Mouse (Mus musculus): ENCODE measurements around the gene Brd3.
A peak's percentile ranks its signal among the peaks of the same experiment; 100 is the strongest.

The Brd3 gene

GRCm38 (mm10) chr2:27469991-27470355, 37.5 kb downstream of the Brd3 start:
- peak; percentile 59 to 75 for DNase-seq

GRCm38 (mm10) chr2:27469292-27469990, 38.0 kb downstream of the Brd3 start:
- no peak for DNase-seq

- no peak for DNase-seq
Observed at GRCm38 (mm10) chr2:27462901-27463300, 44.6 kb downstream of the Brd3 start.

GRCm38 (mm10) chr2:27461881-27462660, 45.4 kb downstream of the Brd3 start:
- peak; percentile 87 to 94 for DNase-seq

GRCm38 (mm10) chr2:27460651-27461050, 46.8 kb downstream of the Brd3 start:
- DNase-seq = no peak

GRCm38 (mm10) chr2:27460163-27460562, 47.3 kb downstream of the Brd3 start:
- no peak for DNase-seq

DNA sequence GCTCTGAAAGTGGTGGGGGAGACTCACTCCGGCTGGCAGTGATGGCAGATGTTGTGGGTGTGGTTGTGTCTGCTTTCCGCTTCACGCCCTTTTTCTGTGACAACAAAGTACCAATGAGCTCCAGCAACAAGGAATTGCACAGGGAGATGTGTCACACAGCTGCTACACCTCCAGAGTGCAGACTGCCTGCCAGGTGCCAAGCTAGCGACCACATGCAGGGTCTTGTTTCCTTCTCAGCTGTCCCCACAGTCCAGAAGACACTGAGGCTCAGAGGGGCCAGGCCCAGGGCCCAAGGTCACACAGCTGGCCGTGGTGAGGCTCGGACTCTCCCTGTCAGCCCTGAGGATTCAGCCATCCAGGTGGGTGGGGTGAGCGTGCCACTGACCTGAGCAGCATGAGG, 47.7 kb downstream of the Brd3 start:
- DNase-seq = no peak

DNA sequence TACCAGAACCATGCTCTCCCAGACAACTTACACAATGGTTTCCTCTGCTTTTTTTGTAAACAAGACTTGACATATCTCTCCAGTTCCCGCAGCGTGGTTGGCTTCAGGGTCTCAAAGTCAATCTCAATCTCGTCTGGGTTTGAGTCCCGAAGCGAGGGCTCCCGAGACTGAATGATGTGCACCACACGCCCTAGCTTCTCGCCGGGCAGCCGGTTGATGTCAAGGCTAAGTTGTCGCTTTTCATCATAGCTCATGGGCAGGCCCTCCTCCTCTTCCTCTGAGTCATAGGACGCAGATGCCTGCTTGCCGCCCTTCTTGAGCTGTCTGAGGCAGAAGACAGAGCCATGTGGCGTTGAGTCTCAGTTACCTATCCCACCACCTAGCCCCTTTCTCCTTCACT, 57.2 kb downstream of the Brd3 start:
- DNase-seq = no peak

- no peak for DNase-seq
Observed at GRCm38 (mm10) chr2:27447782-27448181, 59.7 kb downstream of the Brd3 start.

- DNase-seq = no peak
Observed at GRCm38 (mm10) chr2:27446812-27447211, 60.6 kb downstream of the Brd3 start.

- no peak for DNase-seq
Observed at GRCm38 (mm10) chr2:27445910-27446309, 61.6 kb downstream of the Brd3 start.

- DNase-seq = no peak
Observed at GRCm38 (mm10) chr2:27443450-27443708, 64.1 kb downstream of the Brd3 start.

- no peak for DNase-seq
Observed at GRCm38 (mm10) chr2:27442708-27443449, 64.6 kb downstream of the Brd3 start.

GRCm38 (mm10) chr2:27441767-27442707, 65.4 kb downstream of the Brd3 start, which contains the start of gene Brd3os:
Gene Brd3os (plus strand): TSS chr2:27442324.
- peak; percentile 96 to 98 for DNase-seq

DNA sequence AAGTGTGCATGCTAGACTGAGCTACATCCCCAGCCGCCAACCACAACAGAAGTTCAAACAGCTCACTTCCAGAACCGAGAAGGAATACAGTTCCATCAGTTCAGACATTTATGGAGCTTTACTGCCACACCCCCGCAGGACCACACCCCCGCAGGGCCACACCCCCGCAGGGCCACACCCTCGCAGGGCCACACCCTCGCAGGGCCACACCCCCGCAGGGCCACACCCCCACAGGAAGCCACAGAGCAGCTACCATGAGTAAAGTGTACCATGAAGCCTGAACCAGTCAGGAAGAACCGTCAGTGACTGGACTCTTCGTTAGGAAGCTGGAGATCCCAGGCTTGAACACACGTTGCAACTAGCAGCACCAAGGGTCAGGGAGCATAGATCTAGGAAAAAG, 69.2 kb downstream of the Brd3 start:
- DNase-seq = no peak

- no peak for DNase-seq
Observed at GRCm38 (mm10) chr2:27437876-27438275, 69.6 kb downstream of the Brd3 start.

DNA sequence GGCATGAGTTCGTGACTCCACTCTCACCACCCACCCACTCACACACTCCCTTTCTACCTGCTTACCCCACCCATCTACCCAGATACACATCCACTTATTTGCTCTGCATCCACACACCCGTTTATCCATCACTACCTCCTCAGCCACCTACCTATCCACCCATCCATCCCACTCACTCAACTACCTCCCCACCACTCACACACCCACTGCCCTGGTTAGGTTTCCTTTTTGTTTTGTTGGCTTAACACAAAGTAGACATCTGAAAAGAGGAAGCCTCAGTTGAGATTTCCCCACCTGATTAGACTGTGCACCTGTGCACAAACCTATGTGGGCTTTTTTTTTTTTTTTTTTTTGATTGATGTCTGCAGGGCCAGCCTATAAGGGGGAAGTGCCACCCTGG, 74.9 kb downstream of the Brd3 start:
- no peak for DNase-seq

DNA sequence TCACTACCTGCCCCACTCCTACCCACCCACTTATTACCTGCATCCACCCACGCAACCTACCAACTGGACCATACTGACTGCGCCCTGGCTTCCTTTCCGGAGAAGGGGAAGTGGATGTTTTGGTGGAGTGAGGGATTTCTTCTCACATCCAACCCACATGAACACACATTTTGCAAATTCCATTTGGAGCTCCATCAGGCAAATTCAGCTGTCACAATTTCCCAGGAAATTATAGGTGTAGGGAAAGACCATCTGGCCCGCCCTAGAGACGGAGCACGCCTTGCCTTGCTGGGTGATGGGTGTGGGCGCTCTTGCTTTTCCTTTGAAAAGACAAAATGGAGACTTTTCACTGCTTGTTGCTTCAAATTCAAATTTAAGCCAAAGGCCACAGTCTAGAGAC, 76.8 kb downstream of the Brd3 start:
- DNase-seq = no peak

DNA sequence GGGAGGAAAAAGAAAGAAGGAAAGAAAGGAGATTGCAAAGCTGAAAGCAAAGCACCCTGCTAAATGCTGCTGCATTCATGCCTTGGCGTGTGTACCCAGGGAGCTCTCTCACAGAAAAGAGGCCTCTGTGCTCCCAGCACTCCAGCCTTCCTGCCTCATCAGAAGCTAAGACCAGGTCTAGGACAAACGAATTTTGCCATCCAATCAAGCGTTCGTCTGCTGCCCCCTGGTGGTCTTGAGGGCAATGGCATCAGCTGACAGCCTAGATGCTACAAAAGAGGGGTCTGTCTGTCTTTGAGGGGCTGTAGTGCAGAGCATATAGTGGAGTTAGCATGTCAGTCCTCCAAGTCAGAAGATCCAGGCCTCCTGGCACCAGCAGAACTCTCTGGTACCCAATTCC, 79.4 kb downstream of the Brd3 start:
- DNase-seq = peak; percentile 67 to 87

- peak; percentile 93 for DNase-seq
Observed at GRCm38 (mm10) chr2:27426855-27427457, 80.5 kb downstream of the Brd3 start, which contains the start of gene Vav2. Gene Vav2 (minus strand): TSS chr2:27427033.

- DNase-seq = peak; percentile 76 to 80
Observed at GRCm38 (mm10) chr2:27426406-27426854, 81.0 kb downstream of the Brd3 start.

DNA sequence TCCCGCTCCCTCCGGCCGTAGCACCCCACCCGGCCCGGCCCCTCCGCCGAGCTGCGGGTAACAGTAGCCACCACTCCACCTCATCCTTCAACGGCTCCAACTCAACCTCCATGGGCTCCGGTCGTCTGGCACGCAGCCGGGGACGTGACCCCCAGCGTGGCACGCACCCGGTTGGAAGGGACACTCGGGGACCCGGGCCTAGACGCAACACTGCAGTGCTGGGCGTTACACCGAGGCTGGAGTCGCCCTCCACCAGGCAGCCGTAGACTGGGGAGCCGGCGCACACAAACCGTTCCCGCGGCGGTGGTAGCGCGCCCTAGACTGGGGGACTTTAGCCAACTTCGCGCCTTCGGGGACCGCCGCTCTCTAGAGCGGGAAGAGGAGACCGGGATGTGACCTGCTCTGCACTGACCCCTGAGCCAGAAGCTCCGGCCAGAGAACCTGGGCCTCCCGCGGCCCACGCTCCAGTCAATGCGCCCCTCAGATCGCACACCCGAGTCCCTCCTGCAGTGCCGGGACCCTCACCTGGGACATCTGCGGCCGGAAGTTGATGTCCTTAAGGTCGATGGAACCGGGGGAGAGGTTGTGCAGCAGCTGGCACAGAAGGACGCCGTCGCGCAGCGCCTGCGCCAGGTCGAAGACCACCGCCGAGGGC, 81.6 kb downstream of the Brd3 start:
- peak in 1 of 2 experiments; percentile 33 for DNase-seq

Measured in kidney, adult 8-10 months (tissue).